ENCODE assay signal across 10 mouse cellular contexts in genomic region chr4:134601981-134602380, GRCm38 (mm10). TPM values are rescaled to one million over a fixed set of nuclear protein-coding genes. Genes with fewer than 3 reads are reported as not detected.
DNase-seq lines count a peak whose midpoint lies in the region; ATAC-seq and TF ChIP-seq lines count a peak whose summit lies in the region.
"Had no signal": no experiment of that assay in that cellular context is flagged by ENCODE, and none has a peak within 500 bp of the region (broad histone marks: within the 10 kb centered on the region; RNA-seq: fewer than 3 reads in every experiment).

No protein-coding gene starts in this region.

- 26% methylated on average over 7 of the region's 7 CpGs for WGBS in heart, embryonic 11.5 days (ENCODE audit: insufficient replicate concordance)
- WGBS in heart, postnatal 0 days = 54% methylated on average over 7 of the region's 7 CpGs

- TF ChIP-seq CTCF in heart, postnatal 0 days (IDR thresholded peaks at IDR 0.05; ENCODE audit: low read depth) = no peak

- H3K27ac ChIP-seq in heart, embryonic 11.5 days (ENCODE audit: low read depth, low read length) = no peak overlapping the region
- 0 out of 2 replicates have a peak overlapping the region, but pooled peaks have one; percentile 11 for H3K27ac ChIP-seq in heart, postnatal 0 days (ENCODE audit: low read depth)

- no peak for ATAC-seq in heart, embryonic 11.5 days (replicated peaks; ENCODE audit: insufficient number of reproducible peaks, low FRiP score, low TSS enrichment)
- peak; percentile 31; the same call in 1 of the 2 replicates for ATAC-seq in heart, postnatal 0 days (ENCODE audit: insufficient read depth, low read depth)
- ATAC-seq in megakaryocyte progenitor cell, adult 5-6 weeks (replicated peaks; ENCODE audit: poor library complexity) = peak; percentile 79

- no peaks in the 10 kb centered on the region for H3K36me3 ChIP-seq in heart, embryonic 11.5 days (ENCODE audit: control insufficient read depth, insufficient read depth, low read length)
- H3K36me3 ChIP-seq in heart, postnatal 0 days (replicated peaks; ENCODE audit: control insufficient read depth, insufficient read depth, low read length) = no peaks in the 10 kb centered on the region

- H3K9ac ChIP-seq in heart, embryonic 11.5 days (ENCODE audit: low read depth, low read length) = no peak overlapping the region
- no peak overlapping the region for H3K9ac ChIP-seq in heart, postnatal 0 days (replicated peaks; ENCODE audit: low read depth, low read length)
- H3K9ac ChIP-seq: lung, embryonic 14.5 days had no signal

- H3K4me1 ChIP-seq in heart, embryonic 11.5 days (ENCODE audit: control insufficient read depth, insufficient read depth, low read length) = peaks cover 56% of the 10 kb centered on the region
- H3K4me1 ChIP-seq in heart, postnatal 0 days (ENCODE audit: control insufficient read depth, insufficient read depth) = peaks cover 30% of the 10 kb centered on the region

- H3K4me3 ChIP-seq in heart, embryonic 11.5 days (ENCODE audit: low read depth, low read length) = no peak overlapping the region
- no peak overlapping the region for H3K4me3 ChIP-seq in heart, postnatal 0 days (ENCODE audit: low read depth, low read length)
- H3K4me3 ChIP-seq: myocyte had no signal

- TF ChIP-seq EP300 in heart, postnatal 0 days (IDR thresholded peaks at IDR 0.05; ENCODE audit: low read depth) = no peak

- intact Hi-C loops in heart, postnatal 10 days (cut with DNase I) = no loop called here

- no peaks in the 10 kb centered on the region for H3K27me3 ChIP-seq in heart, embryonic 11.5 days (ENCODE audit: control insufficient read depth, insufficient read depth, low read length)
- no peaks in the 10 kb centered on the region for H3K27me3 ChIP-seq in heart, postnatal 0 days (ENCODE audit: control insufficient read depth, insufficient read depth, low read length)

- H3K4me2 ChIP-seq in heart, embryonic 11.5 days = 0 out of 2 replicates have a peak overlapping the region, but pooled peaks have one; percentile 9
- H3K4me2 ChIP-seq in heart, postnatal 0 days (ENCODE audit: low read depth, low read length) = 0 out of 2 replicates have a peak overlapping the region, but pooled peaks have one; percentile 11
- H3K4me2 ChIP-seq: lung, embryonic 14.5 days had no signal

- no peaks in the 10 kb centered on the region for H3K9me3 ChIP-seq in heart, embryonic 11.5 days (replicated peaks; ENCODE audit: control insufficient read depth, low read length)
- no peaks in the 10 kb centered on the region for H3K9me3 ChIP-seq in heart, postnatal 0 days (replicated peaks; ENCODE audit: control insufficient read depth, low read length)

- DNase-seq in heart, postnatal 10 days = no peak
- DNase-seq in lung, postnatal 36 days = peak; percentile 35
- DNase-seq in lung, postnatal 25 days (ENCODE audit: low spot score) = no peak
- no peak for DNase-seq in heart, postnatal 0 days (ENCODE audit: low spot score)
- DNase-seq in retina, postnatal 1 day = no peak
- DNase-seq in cerebellum, postnatal 25 days = no peak
- DNase-seq: lung, embryonic 14.5 days had no signal

RNA-seq across cellular contexts. Expression of gene Selenon, which starts 50.0 kb away (rescaled TPM):
- polyA plus RNA-seq in heart, embryonic 11.5 days (2014; fragmentation: Nextera tagmentation; extraction: Ambion mirVana) = 22.4 and 25.3 TPM in 2 replicates
- total RNA-seq in heart, postnatal 10 days (2021) = 10 to 100 TPM; 38.2 to 45.2 TPM
- 18.2 and 30.5 TPM in 2 replicates for total RNA-seq in heart, postnatal 0 days (2014; rRNA removed; ENCODE audit: low replicate concordance)
- 6.8 and 7.2 TPM in 2 replicates for polyA plus RNA-seq in heart, postnatal 0 days (2015; fragmentation: Nextera tagmentation; extraction: Ambion mirVana)
- 31.0 and 32.8 TPM in 2 replicates for total RNA-seq in megakaryocyte progenitor cell, adult 5-6 weeks (2015)
- total RNA-seq in megakaryocyte progenitor cell, adult 5-6 weeks (2017) = 6.0 and 7.0 TPM in 2 replicates
